Mouse (Mus musculus) kidney, adult 8-10 months (tissue): ENCODE measurements at regions not wholly inside any gene's neighbourhood (a gene's known extent, or its start where the extent isn't known, plus 50 kb on each side); places are given as distances from the start of the nearest gene placed in this dataset.
A peak's percentile ranks its signal among the peaks of the same experiment; 100 is the strongest.

Experiments used
- DNase-seq, 2 experiments: peaks; one replicate each; pipeline ENCODE4 v3.0.0; 2022

- DNase-seq: no peak
These were observed 101.2 kb upstream of the Fam184a start for GRCm38 (mm10) chr10:53852091-53852490.

GRCm38 (mm10) chr10:53850568-53850967 is 99.6 kb upstream of the Fam184a start:
- no peak for DNase-seq

- no peak for DNase-seq
These were observed 62.3 kb upstream of the Fam184a start for GRCm38 (mm10) chr10:53813244-53813620.

GRCm38 (mm10) chr10:53812597-53813243 is 61.8 kb upstream of the Fam184a start:
- no peak for DNase-seq

- DNase-seq: no peak
These were observed 61.1 kb upstream of the Fam184a start for GRCm38 (mm10) chr10:53811904-53812596.

- DNase-seq: peak in 1 of 2 experiments; percentile 34
These were observed 55.8 kb upstream of the Fam184a start for GRCm38 (mm10) chr10:53806697-53807096.

- peak; percentile 29 to 73 for DNase-seq
These were observed 50.2 kb upstream of the Fam184a start for GRCm38 (mm10) chr10:53801048-53801641.
